Mouse (Mus musculus) hindbrain, embryonic 16.5 days (tissue): ENCODE results near the gene Mast2. TPM values are rescaled to one million over a fixed set of nuclear protein-coding genes. Genes with fewer than 3 reads are reported as not detected.

Experiments used
- ATAC-seq: fragments of 200-750 bp; cut with Nextera tagmentation; 2 replicates; pipeline ENCODE4 v1.8.0; 2017; ENCODE audit warnings: moderate TSS enrichment, moderate library complexity
- H3K27ac ChIP-seq: fragments of 300-500 bp; sonication (generic); 2 replicates; pipeline ENCODE4 v1.5.1; 2014; ENCODE audit warnings: low read depth, mild to moderate bottlenecking, control low read depth, low read length, moderate library complexity
- H3K27me3 ChIP-seq: fragments of 300-500 bp; sonication (generic); replicated peaks from 2 replicates; pipeline ENCODE4 v1.6.1; 2014; ENCODE audit warnings: low read length; ENCODE audit not compliant: control insufficient read depth, insufficient read depth
- H3K36me3 ChIP-seq: fragments of 300-500 bp; sonication (generic); 2 replicates; pipeline ENCODE4 v1.6.1; 2014; ENCODE audit warnings: mild to moderate bottlenecking, low read length, moderate library complexity, mixed read lengths; ENCODE audit not compliant: control insufficient read depth, insufficient read depth
- H3K4me1 ChIP-seq: fragments of 300-500 bp; sonication (generic); 2 replicates; pipeline ENCODE4 v1.6.1; 2014; ENCODE audit warnings: low read depth, low read length; ENCODE audit not compliant: control insufficient read depth, insufficient read depth
- H3K4me2 ChIP-seq: fragments of 300-500 bp; sonication (generic); 2 replicates; pipeline ENCODE4 v1.6.1; 2014; ENCODE audit warnings: mild to moderate bottlenecking, low read length, control low read depth, moderate library complexity
- H3K4me3 ChIP-seq: fragments of 300-500 bp; sonication (generic); 2 replicates; pipeline ENCODE4 v1.5.1; 2014; ENCODE audit warnings: mild to moderate bottlenecking, low read length, control low read depth, moderate library complexity
- H3K9ac ChIP-seq: fragments of 300-500 bp; sonication (generic); 2 replicates; pipeline ENCODE4 v1.6.1; 2014; ENCODE audit warnings: low read depth, mild to moderate bottlenecking, control low read depth, low read length, moderate library complexity
- H3K9me3 ChIP-seq: fragments of 300-500 bp; sonication (generic); 2 replicates; pipeline ENCODE4 v1.6.1; 2014; ENCODE audit warnings: mild to moderate bottlenecking, low read length, moderate library complexity; ENCODE audit not compliant: control insufficient read depth
- WGBS: fragments of 180-500 bp; shearing (Covaris S2); extraction: QIAGEN DNeasy Blood & Tissue Kit; methylation state at CpG from one replicate; pipeline ENCODE4 v1.1.7; 2014; 5-methylcytosine and 5-hydroxymethylcytosine counted together
- polyA plus RNA-seq: library from polyadenylated mRNA; unstranded; fragments of >200 nt; fragmentation: Nextera tagmentation; extraction: Ambion mirVana; gene quantifications from 2 replicates; pipeline ENCODE4 v1.2.1, GENCODE M21; 2015

Gene Mast2
- polyA plus RNA-seq, 1 experiment from 2014 or later, result 32.2 TPM

DNA sequence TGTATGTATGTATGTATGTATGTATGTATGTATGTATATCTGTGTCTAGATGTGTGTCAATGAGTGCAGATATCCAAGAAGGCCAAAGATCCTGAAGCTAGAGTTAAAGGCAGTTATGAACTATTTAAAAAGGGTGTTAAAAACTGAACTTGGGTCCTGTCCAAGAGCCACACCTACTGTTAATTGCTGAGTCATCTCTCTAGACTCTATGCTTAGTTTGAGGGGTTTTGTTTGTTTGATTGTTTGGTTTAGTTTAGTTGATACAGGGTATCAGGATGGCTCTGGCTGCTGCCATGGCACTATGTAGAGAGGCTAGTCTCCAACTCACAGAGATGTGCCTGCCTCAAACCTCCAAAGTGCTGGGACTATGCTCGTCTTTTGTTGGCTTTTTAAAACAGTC, 61.3 kb downstream of the Mast2 start:
- H3K4me1 ChIP-seq, result peaks cover 7% of the 10 kb centered on the region; the same call in 1 of the 2 replicates
- H3K9me3 ChIP-seq, result no peaks in the 10 kb centered on the region
- H3K36me3 ChIP-seq, result no peaks in the 10 kb centered on the region
- no peak for ATAC-seq
- H3K4me2 ChIP-seq, result peak overlapping the region; percentile 54; the same call in 1 of the 2 replicates
- 78% methylated on average over 1 of the region's 1 CpGs for WGBS
- no peak overlapping the region for H3K9ac ChIP-seq
- no peak overlapping the region for H3K27ac ChIP-seq
- H3K27me3 ChIP-seq, result no peaks in the 10 kb centered on the region
- H3K4me3 ChIP-seq, result no peak overlapping the region

GRCm38 (mm10) chr4:116398051-116398450, 65.9 kb downstream of the Mast2 start:
- 37% methylated on average over 1 of the region's 1 CpGs for WGBS
- Histone ChIP-seq H3K27ac (no peak overlapping the region), H3K9me3 (no peaks in the 10 kb centered on the region), H3K27me3 (no peaks in the 10 kb centered on the region), H3K4me2 (no peak overlapping the region), H3K36me3 (no peaks in the 10 kb centered on the region), H3K4me1 (no peaks in the 10 kb centered on the region), H3K4me3 (no peak overlapping the region), H3K9ac (no peak overlapping the region)
- no peak for ATAC-seq

DNA sequence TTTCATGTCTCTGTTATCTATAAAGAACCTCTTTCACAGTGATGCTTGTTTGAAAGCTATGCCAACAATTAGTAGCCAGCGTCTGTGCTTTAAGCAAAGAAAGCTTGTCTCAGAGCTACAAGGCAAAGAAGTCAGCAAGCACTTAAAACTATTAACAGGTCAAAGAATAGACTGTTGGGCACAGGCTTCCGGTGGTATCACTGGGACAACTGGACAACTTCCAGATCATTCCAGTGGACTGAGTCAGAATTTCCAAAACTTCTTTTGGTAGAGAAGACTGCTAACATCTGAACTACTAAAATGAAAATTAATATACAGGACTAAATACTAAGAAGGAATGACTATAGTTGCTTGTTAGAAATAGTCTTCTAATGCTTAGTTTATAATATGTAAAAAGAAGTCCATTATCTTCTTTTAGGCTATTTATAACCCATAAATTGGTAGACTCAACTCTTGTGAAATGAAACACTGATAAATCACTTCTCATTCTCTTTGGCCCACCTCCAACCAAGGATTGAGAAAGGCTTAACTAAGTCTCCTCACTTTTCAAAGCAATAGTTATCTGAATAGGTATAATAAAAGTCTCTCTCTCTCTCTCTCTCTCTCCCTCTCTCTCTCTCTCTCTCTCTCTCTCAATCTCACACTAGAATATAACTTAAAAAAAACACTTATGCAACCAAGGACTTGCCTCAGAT, 85.9 kb downstream of the Mast2 start:
- Histone ChIP-seq H3K4me1 (no peaks in the 10 kb centered on the region), H3K9me3 (no peaks in the 10 kb centered on the region), H3K4me3 (no peak overlapping the region), H3K27me3 (no peaks in the 10 kb centered on the region), H3K36me3 (peaks cover 3% of the 10 kb centered on the region; the same call in 1 of the 2 replicates), H3K27ac (no peak overlapping the region), H3K9ac (no peak overlapping the region), H3K4me2 (no peak overlapping the region)
- ATAC-seq, result no peak
- WGBS, result 64% methylated on average over 2 of the region's 2 CpGs

- Histone ChIP-seq H3K27me3 (no peaks in the 10 kb centered on the region), H3K4me3 (no peak overlapping the region), H3K4me1 (peaks cover 6% of the 10 kb centered on the region; the same call in 1 of the 2 replicates), H3K4me2 (no peak overlapping the region), H3K9me3 (no peaks in the 10 kb centered on the region), H3K9ac (no peak overlapping the region), H3K36me3 (no peaks in the 10 kb centered on the region), H3K27ac (no peak overlapping the region)
- ATAC-seq, result peak; percentile 50; the same call in 1 of the 2 replicates
- 29% methylated on average over 1 of the region's 1 CpGs for WGBS
These were observed 92.3 kb downstream of the Mast2 start for GRCm38 (mm10) chr4:116371676-116372075.

DNA sequence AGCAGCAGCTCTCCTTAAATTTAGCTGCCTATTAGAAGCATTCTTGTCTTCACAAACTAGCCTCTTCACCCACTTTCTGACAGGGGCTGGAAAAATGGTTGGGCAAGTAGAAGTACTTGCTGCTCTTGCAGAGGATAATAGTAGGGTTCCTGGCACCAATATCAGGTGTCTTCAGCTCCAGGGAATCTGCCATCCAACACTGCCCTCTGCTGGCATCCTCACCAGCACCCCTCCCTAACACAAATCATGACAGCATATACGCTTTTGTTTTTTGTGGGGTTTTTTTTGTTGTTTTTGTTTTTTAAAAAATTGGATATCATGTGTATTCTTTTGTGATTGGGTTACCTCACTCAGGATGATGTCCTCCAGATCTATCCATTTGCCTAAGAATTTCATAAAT, 105.9 kb downstream of the Mast2 start:
- H3K4me1 ChIP-seq, result no peaks in the 10 kb centered on the region
- no peaks in the 10 kb centered on the region for H3K27me3 ChIP-seq
- H3K9ac ChIP-seq, result no peak overlapping the region
- 95% methylated on average over 1 of the region's 1 CpGs for WGBS
- no peak overlapping the region for H3K4me2 ChIP-seq
- no peak overlapping the region for H3K4me3 ChIP-seq
- no peaks in the 10 kb centered on the region for H3K9me3 ChIP-seq
- H3K36me3 ChIP-seq, result no peaks in the 10 kb centered on the region
- no peak for ATAC-seq
- no peak overlapping the region for H3K27ac ChIP-seq

DNA sequence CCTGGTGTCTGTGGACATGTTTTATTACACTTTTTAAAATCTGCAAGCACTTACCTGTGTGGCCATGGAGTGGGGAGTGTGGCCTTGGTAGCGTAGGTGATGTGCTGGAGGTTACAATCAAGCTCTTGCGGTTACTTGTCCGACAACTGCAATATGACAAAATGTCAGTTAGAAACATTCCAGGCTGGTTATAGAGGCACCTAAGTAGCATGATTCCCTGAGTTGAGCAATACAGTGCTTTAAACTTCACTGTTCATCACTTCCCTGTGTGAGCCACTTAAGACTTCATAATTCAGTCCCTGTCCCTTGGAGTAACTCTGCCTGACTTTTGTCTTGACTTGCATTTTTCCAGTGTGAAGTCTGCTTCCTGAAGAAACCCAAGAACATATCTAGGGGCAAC, 111.1 kb downstream of the Mast2 start:
- no peak overlapping the region for H3K4me2 ChIP-seq
- H3K4me1 ChIP-seq, result no peaks in the 10 kb centered on the region
- no peaks in the 10 kb centered on the region for H3K9me3 ChIP-seq
- H3K27me3 ChIP-seq, result no peaks in the 10 kb centered on the region
- ATAC-seq, result no peak
- no peaks in the 10 kb centered on the region for H3K36me3 ChIP-seq
- WGBS, result 96% methylated on average over 3 of the region's 3 CpGs
- H3K9ac ChIP-seq, result no peak overlapping the region
- H3K27ac ChIP-seq, result no peak overlapping the region
- no peak overlapping the region for H3K4me3 ChIP-seq

- H3K9ac ChIP-seq, result no peak overlapping the region
- H3K4me1 ChIP-seq, result no peaks in the 10 kb centered on the region
- no peak overlapping the region for H3K4me3 ChIP-seq
- H3K27me3 ChIP-seq, result no peaks in the 10 kb centered on the region
- H3K4me2 ChIP-seq, result no peak overlapping the region
- H3K27ac ChIP-seq, result no peak overlapping the region
- WGBS, result 69% methylated on average over 3 of the region's 3 CpGs
- no peak for ATAC-seq
- H3K36me3 ChIP-seq, result no peaks in the 10 kb centered on the region
- H3K9me3 ChIP-seq, result no peaks in the 10 kb centered on the region
These were observed 111.5 kb downstream of the Mast2 start for GRCm38 (mm10) chr4:116352496-116352895.

GRCm38 (mm10) chr4:116342119-116342518, 121.9 kb downstream of the Mast2 start:
- Histone ChIP-seq H3K4me1 (no peaks in the 10 kb centered on the region), H3K27me3 (no peaks in the 10 kb centered on the region), H3K27ac (no peak overlapping the region), H3K9ac (no peak overlapping the region), H3K4me3 (no peak overlapping the region), H3K9me3 (no peaks in the 10 kb centered on the region), H3K36me3 (peaks cover 3% of the 10 kb centered on the region; the same call in 1 of the 2 replicates), H3K4me2 (no peak overlapping the region)
- ATAC-seq, result no peak

DNA sequence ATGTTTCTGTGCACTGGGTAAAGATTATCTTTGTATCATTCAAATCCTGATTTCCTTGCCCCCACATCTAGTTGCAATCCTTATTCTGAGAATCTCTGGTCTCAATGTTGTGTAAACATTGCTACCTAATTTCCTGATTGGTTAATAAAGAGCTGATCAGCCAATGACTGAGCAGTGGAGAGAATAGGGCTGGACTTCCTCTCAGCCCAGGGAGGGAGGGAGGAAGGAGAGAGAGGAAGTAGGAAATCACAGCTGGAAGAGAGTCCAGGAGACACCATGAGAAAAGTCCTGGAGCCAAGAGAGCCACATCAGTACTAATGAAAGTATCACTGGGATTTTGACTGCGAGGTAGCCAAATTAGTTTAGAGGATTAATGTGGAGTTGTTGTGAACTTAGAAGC, 127.7 kb downstream of the Mast2 start:
- Histone ChIP-seq H3K27me3 (no peaks in the 10 kb centered on the region), H3K9me3 (no peaks in the 10 kb centered on the region), H3K4me3 (no peak overlapping the region), H3K27ac (no peak overlapping the region), H3K4me1 (no peaks in the 10 kb centered on the region), H3K9ac (no peak overlapping the region), H3K4me2 (no peak overlapping the region), H3K36me3 (0 out of 2 replicates have a peak, but pooled peaks cover 4% of the 10 kb centered on the region)
- WGBS, result 82% methylated on average over 1 of the region's 1 CpGs
- no peak for ATAC-seq
